Mouse (Mus musculus) urinary bladder, adult 18-20 months (tissue): Measurements from ENCODE around the gene Map3k7cl.

ENCODE experiments used
- DNase-seq, 2 experiments: peaks; one replicate each; pipeline ENCODE4 v3.0.0; 2022; ENCODE audit warnings: low spot score in 2 of 2, mixed read lengths in 2 of 2

The Map3k7cl gene

GRCm38 (mm10) chr16:87552907-87553691, at the start of gene Map3k7cl:
TSS of gene Map3k7cl (plus strand) at chr16:87553330.
- DNase-seq, result peak in 1 of 2 experiments; percentile 3

GRCm38 (mm10) chr16:87511706-87512105, 41.4 kb upstream of the Map3k7cl start:
- no peak for DNase-seq

GRCm38 (mm10) chr16:87512331-87512730, 40.8 kb upstream of the Map3k7cl start:
- DNase-seq, result no peak

GRCm38 (mm10) chr16:87524228-87524627, 28.9 kb upstream of the Map3k7cl start:
- no peak for DNase-seq

GRCm38 (mm10) chr16:87527553-87528249, 25.4 kb upstream of the Map3k7cl start:
- DNase-seq, result no peak

GRCm38 (mm10) chr16:87528755-87529154, 24.4 kb upstream of the Map3k7cl start:
- no peak for DNase-seq

GRCm38 (mm10) chr16:87548348-87548747, 4.8 kb upstream of the Map3k7cl start:
- no peak for DNase-seq

- DNase-seq, result no peak
Measured at GRCm38 (mm10) chr16:87556320-87556719, 3.2 kb downstream of the Map3k7cl start.

- no peak for DNase-seq
Measured at GRCm38 (mm10) chr16:87561501-87561900, 8.4 kb downstream of the Map3k7cl start.

- DNase-seq, result no peak
Measured at GRCm38 (mm10) chr16:87563524-87563923, 10.4 kb downstream of the Map3k7cl start.

GRCm38 (mm10) chr16:87564564-87564963, 11.4 kb downstream of the Map3k7cl start:
- no peak for DNase-seq

- no peak for DNase-seq
Measured at GRCm38 (mm10) chr16:87567572-87567971, 14.4 kb downstream of the Map3k7cl start.

GRCm38 (mm10) chr16:87568241-87568640, 15.1 kb downstream of the Map3k7cl start:
- no peak for DNase-seq

- DNase-seq, result no peak
Measured at GRCm38 (mm10) chr16:87569576-87570105, 16.5 kb downstream of the Map3k7cl start.

GRCm38 (mm10) chr16:87570334-87570733, 17.2 kb downstream of the Map3k7cl start:
- no peak for DNase-seq

GRCm38 (mm10) chr16:87573409-87573808, 20.3 kb downstream of the Map3k7cl start:
- DNase-seq, result no peak

GRCm38 (mm10) chr16:87574160-87574559, 21.0 kb downstream of the Map3k7cl start:
- no peak for DNase-seq

- DNase-seq, result no peak
Measured at GRCm38 (mm10) chr16:87575600-87575999, 22.5 kb downstream of the Map3k7cl start.

GRCm38 (mm10) chr16:87578881-87579280, 25.8 kb downstream of the Map3k7cl start:
- no peak for DNase-seq

- no peak for DNase-seq
Measured at GRCm38 (mm10) chr16:87579462-87579861, 26.3 kb downstream of the Map3k7cl start.

- no peak for DNase-seq
Measured at GRCm38 (mm10) chr16:87582776-87583175, 29.6 kb downstream of the Map3k7cl start.

GRCm38 (mm10) chr16:87584618-87585017, 31.5 kb downstream of the Map3k7cl start:
- no peak for DNase-seq
